Mouse (Mus musculus) adrenal gland (tissue): ENCODE results near the gene Tmem132b.
"Not testable (repeated sequence)": the region's sequence is repeated elsewhere in the genome, so short reads cannot be mapped to it uniquely, and the experiment has no call there.

Source experiments
- intact Hi-C: fragments of 180-260 bp; cut with DNase I; formaldehyde crosslinking; loops from one replicate; pipeline ENCODE4 v1.15.1; 2025
- long read RNA-seq, 2 experiments: library from polyadenylated mRNA; unstranded; transcript quantifications; one replicate each; pipeline ENCODE4 v2.0.0; 2020; ENCODE audit warnings: borderline replicate concordance in 1 of 2; ENCODE audit not compliant: insufficient replicate concordance in 1 of 2

Gene Tmem132b
- long read RNA-seq, experiment 1, result 0 reads
- long read RNA-seq, experiment 2, partial matches to known transcripts, result 1 of 3 reads
- long read RNA-seq, experiment 2, other reads (novel, unspliced or antisense), result 2 of 3 reads

GRCm38 (mm10) chr5:125531634-125532033, at the start of gene Tmem132b:
Tmem132b (plus strand) TSS chr5:125531774.
- intact Hi-C loops, result no loop called here

GRCm38 (mm10) chr5:125482474-125482873, 49.1 kb upstream of the Tmem132b start:
- intact Hi-C loops, result no loop called here

- intact Hi-C loops, result no loop called here
Observed at GRCm38 (mm10) chr5:125483712-125484611, 47.6 kb upstream of the Tmem132b start.

- intact Hi-C loops, result no loop called here
Observed at GRCm38 (mm10) chr5:125485031-125485778, 46.4 kb upstream of the Tmem132b start.

GRCm38 (mm10) chr5:125486088-125486487, 45.5 kb upstream of the Tmem132b start:
- intact Hi-C loops, result no loop called here

- intact Hi-C loops, result no loop called here
Observed at GRCm38 (mm10) chr5:125487375-125488115, 44.0 kb upstream of the Tmem132b start.

GRCm38 (mm10) chr5:125488116-125488455, 43.5 kb upstream of the Tmem132b start:
- intact Hi-C loops, result no loop called here

- intact Hi-C loops, result not testable (repeated sequence)
Observed at GRCm38 (mm10) chr5:125488953-125489352, 42.6 kb upstream of the Tmem132b start.

- intact Hi-C loops, result no loop called here
Observed at GRCm38 (mm10) chr5:125491107-125491506, 40.5 kb upstream of the Tmem132b start.

- intact Hi-C loops, result no loop called here
Observed at GRCm38 (mm10) chr5:125492379-125493092, 39.0 kb upstream of the Tmem132b start.

GRCm38 (mm10) chr5:125493093-125493423, 38.5 kb upstream of the Tmem132b start:
- intact Hi-C loops, result no loop called here

- intact Hi-C loops, result no loop called here
Observed at GRCm38 (mm10) chr5:125495655-125496054, 35.9 kb upstream of the Tmem132b start.

GRCm38 (mm10) chr5:125497821-125498600, 33.6 kb upstream of the Tmem132b start:
- intact Hi-C loops, result no loop called here

- intact Hi-C loops, result no loop called here
Observed at GRCm38 (mm10) chr5:125501505-125501904, 30.1 kb upstream of the Tmem132b start.

- intact Hi-C loops, result no loop called here
Observed at GRCm38 (mm10) chr5:125502186-125502585, 29.4 kb upstream of the Tmem132b start.

GRCm38 (mm10) chr5:125503628-125504027, 27.9 kb upstream of the Tmem132b start:
- intact Hi-C loops, result no loop called here

GRCm38 (mm10) chr5:125504692-125505091, 26.9 kb upstream of the Tmem132b start:
- intact Hi-C loops, result no loop called here

GRCm38 (mm10) chr5:125505968-125506367, 25.6 kb upstream of the Tmem132b start:
- intact Hi-C loops, result no loop called here

- intact Hi-C loops, result no loop called here
Observed at GRCm38 (mm10) chr5:125507582-125507981, 24.0 kb upstream of the Tmem132b start.

GRCm38 (mm10) chr5:125508006-125508405, 23.6 kb upstream of the Tmem132b start:
- intact Hi-C loops, result no loop called here
